7 mouse cellular contexts compared by ENCODE assay signal in genomic region chr6:88927595-88927994, GRCm38 (mm10). TPM values are rescaled to one million over a fixed set of nuclear protein-coding genes. Genes with fewer than 3 reads are reported as not detected.
DNase-seq lines count a peak whose midpoint lies in the region; ATAC-seq lines count a peak whose summit lies in the region.

No protein-coding gene starts in this region.

- H3K4me1 ChIP-seq in intestine, embryonic 15.5 days (replicated peaks) = peaks cover 33% of the 10 kb centered on the region
- peaks cover 64% of the 10 kb centered on the region for H3K4me1 ChIP-seq in midbrain, embryonic 11.5 days (ENCODE audit: control insufficient read depth, insufficient read depth, low read length)

- peak; percentile 8; the same call in 1 of the 2 replicates for ATAC-seq in intestine, embryonic 15.5 days
- ATAC-seq in midbrain, embryonic 11.5 days (ENCODE audit: low FRiP score) = peak; percentile 22; the same call in 1 of the 2 replicates

- no peak overlapping the region for H3K4me3 ChIP-seq in intestine, embryonic 15.5 days (replicated peaks)
- H3K4me3 ChIP-seq in midbrain, embryonic 11.5 days (ENCODE audit: low read depth, low read length) = no peak overlapping the region

- 17% methylated on average over 2 of the region's 2 CpGs for WGBS in intestine, embryonic 15.5 days
- WGBS in midbrain, embryonic 11.5 days = 5% methylated on average over 2 of the region's 2 CpGs

- H3K27me3 ChIP-seq in intestine, embryonic 15.5 days (replicated peaks) = no peaks in the 10 kb centered on the region
- H3K27me3 ChIP-seq in midbrain, embryonic 11.5 days (ENCODE audit: control insufficient read depth, insufficient read depth, low read length) = no peaks in the 10 kb centered on the region

- H3K9ac ChIP-seq in intestine, embryonic 15.5 days = no peak overlapping the region
- H3K9ac ChIP-seq in midbrain, embryonic 11.5 days (ENCODE audit: low read length) = no peak overlapping the region

- peak; percentile 93 for DNase-seq in NIH3T3 (ENCODE audit: low read depth)
- DNase-seq in cerebellum, adult 9-10 months = peak; percentile 88
- DNase-seq in frontal cortex, postnatal 14 days (ENCODE audit: low spot score in 2 of 2) = peak; percentile 68 to 84
- peak; percentile 86 to 91 for DNase-seq in left cerebral cortex, postnatal 25 days (ENCODE audit: low spot score in 2 of 2)
- peak; percentile 99 for DNase-seq in midbrain, embryonic 11.5 days (ENCODE audit: low spot score, missing footprints)
- DNase-seq in right cerebral cortex, postnatal 4 days = peak; percentile 92

- no peak overlapping the region for H3K4me2 ChIP-seq in intestine, embryonic 15.5 days (replicated peaks)
- H3K4me2 ChIP-seq in midbrain, embryonic 11.5 days = no peak overlapping the region

- no peaks in the 10 kb centered on the region for H3K9me3 ChIP-seq in intestine, embryonic 15.5 days
- no peaks in the 10 kb centered on the region for H3K9me3 ChIP-seq in midbrain, embryonic 11.5 days (ENCODE audit: control insufficient read depth, low read length)

- no peaks in the 10 kb centered on the region for H3K36me3 ChIP-seq in intestine, embryonic 15.5 days
- no peaks in the 10 kb centered on the region for H3K36me3 ChIP-seq in midbrain, embryonic 11.5 days (ENCODE audit: control insufficient read depth, insufficient read depth, low read length)

- intact Hi-C loops in left cerebral cortex, postnatal 25 days (cut with DNase I) = loop anchor here (2.0 to 5.0 kb wide), 4 partner anchors 435 to 730 kb away; partner anchors contain the start of gene Plxna1

- H3K27ac ChIP-seq in intestine, embryonic 15.5 days = no peak overlapping the region
- H3K27ac ChIP-seq in midbrain, embryonic 11.5 days (ENCODE audit: low read depth, low read length) = no peak overlapping the region

RNA-seq across cellular contexts. Expression of gene Tpra1, which starts 25.5 kb away (rescaled TPM):
- 62.2 and 72.1 TPM in 2 replicates for polyA plus RNA-seq in intestine, embryonic 15.5 days (2015; fragmentation: Nextera tagmentation; extraction: Ambion mirVana)
- 10 to 100 TPM; 39.2 to 46.8 TPM for total RNA-seq in left cerebral cortex, postnatal 25 days (2021)
- polyA plus RNA-seq in midbrain, embryonic 11.5 days (2014; fragmentation: Nextera tagmentation; extraction: Ambion mirVana) = 36.9 and 39.6 TPM in 2 replicates

RNA-seq across cellular contexts. Expression of gene Mcm2, which starts 29.0 kb away (rescaled TPM):
- polyA plus RNA-seq in intestine, embryonic 15.5 days (2015; fragmentation: Nextera tagmentation; extraction: Ambion mirVana) = 106 and 107 TPM in 2 replicates
- 1 to 10 TPM; 3.2 to 4.9 TPM for total RNA-seq in left cerebral cortex, postnatal 25 days (2021)
- polyA plus RNA-seq in midbrain, embryonic 11.5 days (2014; fragmentation: Nextera tagmentation; extraction: Ambion mirVana) = 210 and 212 TPM in 2 replicates

RNA-seq across cellular contexts. Expression of gene Podxl2, which starts 52.8 kb away (rescaled TPM):
- 49.6 and 52.5 TPM in 2 replicates for polyA plus RNA-seq in intestine, embryonic 15.5 days (2015; fragmentation: Nextera tagmentation; extraction: Ambion mirVana)
- total RNA-seq in left cerebral cortex, postnatal 25 days (2021) = 100 to 1,000 TPM; 173 to 180 TPM
- polyA plus RNA-seq in midbrain, embryonic 11.5 days (2014; fragmentation: Nextera tagmentation; extraction: Ambion mirVana) = 118 and 119 TPM in 2 replicates
